In genomic region chr1:179054385-179055116, GRCm38 (mm10) we compare ENCODE assay signal across 13 mouse cellular contexts.
A peak's percentile ranks its signal among the peaks of the same experiment; 100 is the strongest.
DNase-seq lines count a peak whose midpoint lies in the region; ATAC-seq and TF ChIP-seq lines count a peak whose summit lies in the region.
"Had no signal": no experiment of that assay in that cellular context is flagged by ENCODE, and none has a peak within 500 bp of the region (broad histone marks: within the 10 kb centered on the region; RNA-seq: fewer than 3 reads in every experiment).

No protein-coding gene starts in this region.

- no peak for TF ChIP-seq EP300 in heart, adult 2 months (IDR thresholded peaks at IDR 0.05; ENCODE audit: insufficient read depth, low read depth, low read length)

- no peaks in the 10 kb centered on the region for H3K9me3 ChIP-seq in heart, embryonic 16.5 days (replicated peaks; ENCODE audit: control insufficient read depth, low read length)
- no peaks in the 10 kb centered on the region for H3K9me3 ChIP-seq in kidney, embryonic 15.5 days (replicated peaks)
- 0 out of 2 replicates have a peak, but pooled peaks cover 4% of the 10 kb centered on the region for H3K9me3 ChIP-seq in megakaryocyte, embryonic 14.5 days
- no peaks in the 10 kb centered on the region for H3K9me3 ChIP-seq in forebrain, embryonic 10.5 days
- H3K9me3 ChIP-seq: neural tube, embryonic 12.5 days had no signal

- intact Hi-C loops in heart, adult 2 months (cut with DNase I), result loop anchor here (5.0 kb wide), 1 partner anchor 42 kb away; no protein-coding TSS in a partner anchor

- 44% methylated on average over 7 of the region's 7 CpGs for WGBS in heart, embryonic 16.5 days
- WGBS in heart, adult 2 months, result 45% methylated on average over 7 of the region's 7 CpGs
- 46% methylated on average over 7 of the region's 7 CpGs for WGBS in kidney, embryonic 15.5 days
- 87% methylated on average over 7 of the region's 7 CpGs for WGBS in forebrain, embryonic 10.5 days

- H3K27ac ChIP-seq in heart, embryonic 16.5 days (ENCODE audit: low read length), result no peak overlapping the region
- no peak overlapping the region for H3K27ac ChIP-seq in heart, adult 2 months
- peak overlapping the region; percentile 15; the same call in 1 of the 2 replicates for H3K27ac ChIP-seq in bone marrow macrophage, adult 2 months (ENCODE audit: insufficient read depth, low read depth, low read length)
- peak overlapping the region; percentile 68; the same call in 1 of the 2 replicates for H3K27ac ChIP-seq in kidney, embryonic 15.5 days
- H3K27ac ChIP-seq in forebrain, embryonic 10.5 days, result no peak overlapping the region
- H3K27ac ChIP-seq: gastrocnemius, adult 2 months; neural tube, embryonic 12.5 days had no signal

- no peak for TF ChIP-seq POLR2A in heart, adult 2 months (IDR thresholded peaks at IDR 0.05; ENCODE audit: insufficient read depth, low read depth, low read length)
- no peak for TF ChIP-seq POLR2A in bone marrow macrophage, adult 2 months (IDR thresholded peaks at IDR 0.05; ENCODE audit: borderline replicate concordance, low read depth, low read length)

- H3K9ac ChIP-seq in heart, embryonic 16.5 days (ENCODE audit: low read length), result no peak overlapping the region
- H3K9ac ChIP-seq in heart, adult 2 months (ENCODE audit: low read depth, low read length), result no peak overlapping the region
- H3K9ac ChIP-seq in kidney, embryonic 15.5 days, result no peak overlapping the region
- H3K9ac ChIP-seq: neural tube, embryonic 12.5 days had no signal

- no peaks in the 10 kb centered on the region for H3K27me3 ChIP-seq in heart, embryonic 16.5 days (ENCODE audit: control insufficient read depth, insufficient read depth, low read length)
- no peaks in the 10 kb centered on the region for H3K27me3 ChIP-seq in heart, adult 2 months (ENCODE audit: control insufficient read depth, insufficient read depth, low read length)
- H3K27me3 ChIP-seq in kidney, embryonic 15.5 days, result no peaks in the 10 kb centered on the region
- no peaks in the 10 kb centered on the region for H3K27me3 ChIP-seq in megakaryocyte, embryonic 14.5 days (replicated peaks)
- H3K27me3 ChIP-seq in forebrain, embryonic 10.5 days (ENCODE audit: poor library complexity, severe bottlenecking), result no peaks in the 10 kb centered on the region
- H3K27me3 ChIP-seq: neural tube, embryonic 12.5 days had no signal

- H3K4me1 ChIP-seq in heart, embryonic 16.5 days (ENCODE audit: control insufficient read depth, insufficient read depth, low read length), result peaks cover 8% of the 10 kb centered on the region
- H3K4me1 ChIP-seq in heart, adult 2 months (ENCODE audit: control insufficient read depth, insufficient read depth, low read length), result no peaks in the 10 kb centered on the region; the same call in 1 of the 2 replicates
- peaks cover 23% of the 10 kb centered on the region for H3K4me1 ChIP-seq in bone marrow macrophage, adult 2 months (ENCODE audit: control insufficient read depth, insufficient read depth, low read length)
- H3K4me1 ChIP-seq in kidney, embryonic 15.5 days, result peaks cover 36% of the 10 kb centered on the region
- H3K4me1 ChIP-seq in megakaryocyte, embryonic 14.5 days, result no peaks in the 10 kb centered on the region
- peaks cover 25% of the 10 kb centered on the region for H3K4me1 ChIP-seq in forebrain, embryonic 10.5 days
- H3K4me1 ChIP-seq: neural tube, embryonic 12.5 days had no signal

- no peak for DNase-seq in heart, adult 2 months
- no peak for DNase-seq in layer of hippocampus, adult 8-10 months (ENCODE audit: low spot score in 2 of 2)
- DNase-seq in gastrocnemius, postnatal 10 days, result no peak
- no peak for DNase-seq in forebrain, embryonic 10.5 days (ENCODE audit: extremely low spot score, low spot score)
- DNase-seq: cerebellum, adult 18-20 months; gastrocnemius, adult 2 months; thymus, adult 18-20 months had no signal

- H3K4me3 ChIP-seq in heart, embryonic 16.5 days (ENCODE audit: low read length), result no peak overlapping the region
- H3K4me3 ChIP-seq in heart, adult 2 months, result no peak overlapping the region
- H3K4me3 ChIP-seq in bone marrow macrophage, adult 2 months (ENCODE audit: insufficient read depth, low read length), result no peak overlapping the region
- H3K4me3 ChIP-seq in kidney, embryonic 15.5 days (replicated peaks), result no peak overlapping the region
- peak overlapping the region; percentile 39 for H3K4me3 ChIP-seq in megakaryocyte, embryonic 14.5 days (replicated peaks)
- H3K4me3 ChIP-seq in forebrain, embryonic 10.5 days, result no peak overlapping the region
- H3K4me3 ChIP-seq: gastrocnemius, adult 2 months; neural tube, embryonic 12.5 days had no signal

- ATAC-seq in heart, embryonic 16.5 days (replicated peaks; ENCODE audit: extremely low read depth, insufficient read depth, low FRiP score), result peak; percentile 49
- peak; percentile 87 for ATAC-seq in kidney, embryonic 15.5 days (replicated peaks; ENCODE audit: low FRiP score)
- ATAC-seq: intestine, embryonic 16.5 days had no signal

- H3K4me2 ChIP-seq in heart, embryonic 16.5 days (ENCODE audit: low read depth, low read length), result no peak overlapping the region
- no peak overlapping the region for H3K4me2 ChIP-seq in kidney, embryonic 15.5 days
- H3K4me2 ChIP-seq: neural tube, embryonic 12.5 days had no signal

- H3K36me3 ChIP-seq in heart, embryonic 16.5 days (ENCODE audit: control insufficient read depth, insufficient read depth), result no peaks in the 10 kb centered on the region
- no peaks in the 10 kb centered on the region for H3K36me3 ChIP-seq in heart, adult 2 months (ENCODE audit: control insufficient read depth, insufficient read depth, low read length)
- H3K36me3 ChIP-seq in kidney, embryonic 15.5 days, result no peaks in the 10 kb centered on the region
- no peaks in the 10 kb centered on the region for H3K36me3 ChIP-seq in megakaryocyte, embryonic 14.5 days (replicated peaks; ENCODE audit: low read length)
- no peaks in the 10 kb centered on the region for H3K36me3 ChIP-seq in forebrain, embryonic 10.5 days (replicated peaks)
- H3K36me3 ChIP-seq: neural tube, embryonic 12.5 days had no signal

- no peak for TF ChIP-seq CTCF in heart, adult 2 months (IDR thresholded peaks at IDR 0.05)
- no peak for TF ChIP-seq CTCF in bone marrow macrophage, adult 2 months (IDR thresholded peaks at IDR 0.05; ENCODE audit: low read depth, low read length)

- H3K79me2 ChIP-seq in heart, adult 2 months (replicated peaks; ENCODE audit: control insufficient read depth, insufficient read depth, low read length), result no peaks in the 10 kb centered on the region

Comparison
In these comparisons a context has a peak if more than half of its experiments do, and no peak if none do; other contexts are left out.
1. H3K27ac ChIP-seq: peak in bone marrow macrophage, adult 2 months (single experiment) and kidney, embryonic 15.5 days (single experiment); none in heart, embryonic 16.5 days (single experiment), heart, adult 2 months (single experiment) and forebrain, embryonic 10.5 days (single experiment).